Mouse (Mus musculus) left cerebral cortex, adult 11 months (tissue): ENCODE data around the gene Mob1a.
A peak's percentile ranks its signal among the peaks of the same experiment; 100 is the strongest.
"Not testable (repeated sequence)": the region's sequence is repeated elsewhere in the genome, so short reads cannot be mapped to it uniquely, and the experiment has no call there.

Source experiments
- DNase-seq: peaks from one replicate; pipeline ENCODE4 v3.0.0; 2022; ENCODE audit warnings: low spot score

Mob1a gene

GRCm38 (mm10) chr6:83342957-83343356 lies 17.1 kb downstream of the Mob1a start:
- DNase-seq = no peak

GRCm38 (mm10) chr6:83345285-83345684 lies 19.5 kb downstream of the Mob1a start:
- not testable (repeated sequence) for DNase-seq

DNA sequence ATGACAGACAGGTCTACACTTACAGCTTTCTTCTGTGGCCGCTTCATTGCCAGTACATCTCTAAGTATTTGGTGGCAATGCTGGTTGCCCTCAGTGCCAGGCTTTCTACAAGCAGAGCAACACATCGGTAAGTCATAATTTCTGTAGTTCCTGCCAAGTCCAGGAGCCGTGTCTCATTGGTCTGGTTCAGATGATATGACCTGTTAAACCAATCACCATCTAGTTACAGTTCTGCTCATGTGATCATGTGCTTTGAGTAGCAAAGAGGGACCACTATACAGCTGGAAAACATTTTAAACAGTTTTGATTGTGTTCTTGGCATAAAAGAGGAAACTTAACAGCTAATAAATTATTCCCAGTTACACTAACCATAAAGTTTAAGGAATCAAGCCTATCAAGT lies 22.1 kb downstream of the Mob1a start:
- DNase-seq = no peak

GRCm38 (mm10) chr6:83348873-83349272 lies 23.1 kb downstream of the Mob1a start, which contains the start of gene Bola3:
TSS of gene Bola3 (plus strand) at chr6:83349147.
- DNase-seq = no peak

GRCm38 (mm10) chr6:83349274-83349958 lies 23.6 kb downstream of the Mob1a start:
- DNase-seq = peak; percentile 58

- DNase-seq = no peak
Observed at GRCm38 (mm10) chr6:83350172-83350571, 24.4 kb downstream of the Mob1a start.

GRCm38 (mm10) chr6:83350851-83351405 lies 25.1 kb downstream of the Mob1a start:
- no peak for DNase-seq

DNA sequence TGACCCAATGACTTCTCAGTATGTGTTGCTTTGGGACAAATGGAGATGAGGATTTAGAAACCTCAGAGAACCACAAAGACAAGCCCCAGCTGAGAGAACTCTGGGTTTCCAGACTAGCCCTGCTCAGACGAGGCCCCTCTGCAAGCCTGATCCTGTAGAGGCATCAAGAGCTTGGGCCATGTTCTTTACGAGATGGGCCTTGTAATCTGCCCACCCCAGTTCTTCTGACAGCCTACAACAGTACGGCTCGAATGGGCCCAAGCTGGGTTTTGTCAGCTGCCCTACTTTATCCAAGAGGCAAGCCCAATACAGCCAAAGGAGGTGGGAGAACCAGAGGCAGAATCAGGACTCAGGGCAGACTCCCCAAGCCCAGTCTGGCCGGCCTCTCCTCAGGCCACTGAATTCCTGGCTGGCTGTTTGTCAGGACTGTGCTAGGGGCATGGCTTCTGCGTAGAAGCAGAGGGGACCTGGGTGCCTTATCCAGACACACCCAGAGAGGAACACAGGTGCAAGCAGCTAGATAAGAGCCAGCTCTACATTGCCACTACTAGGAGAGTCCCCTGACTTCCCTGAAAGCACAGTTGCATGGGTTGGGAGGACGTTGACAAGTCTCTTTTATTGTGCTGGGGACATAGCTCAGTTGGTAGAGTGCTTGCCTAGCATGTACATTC lies 25.8 kb downstream of the Mob1a start:
- DNase-seq = no peak

- no peak for DNase-seq
Observed at GRCm38 (mm10) chr6:83352666-83353410, 27.0 kb downstream of the Mob1a start.

DNA sequence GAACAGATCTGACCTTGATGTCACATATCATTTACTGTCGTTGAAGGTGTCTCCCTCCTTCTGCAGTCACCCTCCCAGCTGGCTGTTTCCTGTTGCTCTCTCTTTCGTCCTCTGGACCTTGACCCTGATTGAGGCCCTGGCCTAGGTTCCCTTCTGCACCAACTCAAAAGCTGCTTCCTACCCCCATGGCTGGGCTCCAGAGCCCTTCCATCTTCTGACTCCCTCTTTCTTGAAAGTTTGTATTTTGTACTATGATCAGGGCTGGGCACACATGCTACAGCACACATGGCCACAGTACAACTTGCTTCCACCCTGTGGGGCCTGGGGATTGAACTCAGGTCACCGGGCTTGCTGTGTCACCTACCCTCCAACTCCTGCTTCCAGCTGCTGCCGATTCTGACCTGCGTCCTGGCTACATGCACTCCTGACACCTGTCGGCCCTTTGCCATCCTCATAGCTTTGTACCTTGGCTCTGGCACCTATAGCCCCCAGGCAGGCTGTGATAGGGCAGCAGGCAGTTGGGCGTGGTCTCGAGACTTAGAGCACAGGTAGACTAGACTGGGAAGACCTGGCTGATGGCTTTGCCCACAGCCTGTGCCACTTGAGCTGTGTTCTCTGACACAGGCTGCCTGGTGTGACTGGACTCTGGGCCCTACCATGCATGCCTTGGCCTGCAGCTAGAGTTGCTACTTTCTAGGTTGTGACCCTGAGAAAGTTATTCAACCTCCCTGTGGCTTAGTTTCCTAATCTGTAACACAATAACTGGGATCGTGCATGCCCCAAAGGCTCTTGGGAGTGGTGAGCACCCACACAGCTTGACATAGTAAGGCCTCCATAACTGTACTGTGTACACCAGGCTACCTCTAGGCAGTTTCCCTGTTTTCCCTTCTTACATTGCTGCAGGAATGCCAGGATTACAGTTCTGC lies 29.3 kb downstream of the Mob1a start:
- DNase-seq = no peak

DNA sequence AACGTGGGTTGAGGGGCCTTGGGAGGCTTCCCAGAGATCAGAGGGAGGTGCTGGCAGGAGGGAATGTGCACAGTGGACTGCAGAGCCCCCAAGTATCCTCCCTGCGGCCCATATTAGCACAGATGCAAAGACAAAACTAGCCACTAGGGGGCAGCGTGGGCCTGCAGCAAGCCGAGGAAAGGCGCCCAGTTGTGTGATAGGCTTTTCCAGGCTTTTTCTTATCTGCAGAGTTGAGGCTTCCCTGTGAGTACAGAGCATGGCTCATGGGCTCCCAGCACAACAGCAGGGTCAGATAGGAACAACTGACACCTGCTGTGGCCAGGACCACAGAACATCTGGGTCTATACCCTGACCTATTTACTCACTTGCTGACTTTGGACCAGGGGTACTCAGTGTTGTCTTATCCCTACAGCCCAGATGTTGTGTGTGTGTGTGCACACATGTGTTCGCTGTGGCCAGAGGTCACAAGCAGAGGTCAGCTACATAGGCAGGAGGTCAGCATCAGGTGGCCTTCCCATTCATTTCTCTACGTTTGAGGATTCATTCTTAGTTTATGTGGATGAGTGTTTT lies 30.8 kb downstream of the Mob1a start:
- peak; percentile 57 for DNase-seq

DNA sequence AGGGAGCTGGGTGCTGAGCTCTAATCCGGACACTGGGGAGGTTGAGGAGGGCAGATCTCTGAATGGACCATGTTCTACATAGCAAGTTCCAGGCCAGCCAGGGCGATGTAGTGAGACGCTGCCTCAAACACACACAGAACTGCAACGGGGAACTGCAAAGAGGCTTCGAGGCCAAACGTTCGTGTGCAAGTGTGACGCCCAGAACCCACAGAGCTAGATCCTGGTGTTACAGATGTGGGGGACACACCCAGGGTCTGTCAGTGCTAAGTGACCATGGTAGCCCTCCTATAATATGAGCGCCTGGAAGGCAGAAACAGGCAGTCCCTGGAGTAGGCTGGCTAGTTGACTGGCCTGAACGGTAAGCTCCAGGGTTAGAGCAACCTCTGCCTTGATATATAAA lies 31.6 kb downstream of the Mob1a start:
- no peak for DNase-seq

- DNase-seq = no peak
Observed at GRCm38 (mm10) chr6:83361523-83362248, 35.9 kb downstream of the Mob1a start.

DNA sequence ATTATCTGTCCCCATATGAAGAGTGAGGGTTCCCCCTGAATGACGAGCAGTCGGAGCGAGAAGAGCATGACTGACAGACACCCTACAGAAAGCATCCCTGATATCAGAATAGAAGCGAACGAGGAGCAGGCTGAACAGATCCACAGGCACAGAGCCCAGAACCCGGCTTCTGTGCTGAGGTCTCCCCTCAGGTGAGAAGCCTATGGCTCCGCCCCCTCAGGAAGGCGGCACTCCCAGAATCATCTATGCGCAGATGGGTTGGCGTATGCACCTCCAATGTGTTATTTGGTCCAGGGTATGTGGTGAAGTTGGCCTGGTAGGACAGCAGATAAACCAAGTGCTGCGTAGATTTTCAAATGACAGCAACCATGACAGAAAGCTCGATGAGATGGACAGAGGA lies 37.3 kb downstream of the Mob1a start:
- no peak for DNase-seq

- no peak for DNase-seq
Observed at GRCm38 (mm10) chr6:83370316-83370965, 44.6 kb downstream of the Mob1a start.

DNA sequence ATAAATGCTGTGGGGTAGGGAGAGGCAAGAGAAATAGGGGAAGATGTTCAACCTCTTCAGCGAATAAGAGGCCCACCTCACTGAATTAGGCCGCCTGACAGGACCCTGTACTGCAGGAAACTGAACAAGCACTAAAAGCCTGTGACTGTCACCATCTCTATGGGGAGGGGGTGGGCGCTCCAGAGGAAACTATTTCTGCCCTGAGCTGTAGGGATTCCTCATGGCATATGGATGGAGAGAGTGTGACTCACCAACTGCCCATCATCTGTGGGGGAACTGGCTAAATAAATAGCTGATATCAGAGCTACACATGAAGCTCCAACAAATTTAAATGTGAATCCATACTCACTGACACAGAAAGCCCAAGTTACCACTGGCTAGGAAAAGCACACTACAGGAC lies 45.5 kb downstream of the Mob1a start:
- no peak for DNase-seq

DNA sequence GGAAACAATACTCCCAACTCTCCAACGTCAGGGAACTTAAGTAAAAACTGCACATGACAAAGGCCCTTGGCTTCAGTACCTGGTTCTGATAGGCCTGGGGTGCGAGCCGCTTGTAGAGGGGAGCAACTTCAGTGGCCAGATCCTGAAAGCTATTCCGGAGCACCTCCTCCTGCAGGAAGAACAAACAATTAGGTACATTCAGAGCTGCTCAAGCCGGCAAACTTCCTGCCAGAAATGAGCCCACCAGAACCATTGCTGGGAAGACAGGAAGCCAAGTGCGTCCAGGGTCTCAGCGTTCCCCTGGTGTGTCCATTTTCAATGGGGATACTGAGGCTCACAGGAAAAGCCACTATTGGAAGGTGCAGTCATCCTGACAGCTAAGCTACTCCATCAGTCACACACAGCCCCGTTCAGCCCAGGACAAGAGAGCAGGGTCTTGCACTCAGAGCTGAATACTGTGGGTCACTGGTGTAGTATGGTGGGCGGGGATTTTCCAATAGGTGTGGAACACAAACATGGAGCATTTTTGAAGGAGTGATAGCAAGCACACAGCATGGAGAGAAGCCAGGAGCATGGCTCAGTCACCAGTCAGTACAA lies 48.0 kb downstream of the Mob1a start:
- no peak for DNase-seq

DNA sequence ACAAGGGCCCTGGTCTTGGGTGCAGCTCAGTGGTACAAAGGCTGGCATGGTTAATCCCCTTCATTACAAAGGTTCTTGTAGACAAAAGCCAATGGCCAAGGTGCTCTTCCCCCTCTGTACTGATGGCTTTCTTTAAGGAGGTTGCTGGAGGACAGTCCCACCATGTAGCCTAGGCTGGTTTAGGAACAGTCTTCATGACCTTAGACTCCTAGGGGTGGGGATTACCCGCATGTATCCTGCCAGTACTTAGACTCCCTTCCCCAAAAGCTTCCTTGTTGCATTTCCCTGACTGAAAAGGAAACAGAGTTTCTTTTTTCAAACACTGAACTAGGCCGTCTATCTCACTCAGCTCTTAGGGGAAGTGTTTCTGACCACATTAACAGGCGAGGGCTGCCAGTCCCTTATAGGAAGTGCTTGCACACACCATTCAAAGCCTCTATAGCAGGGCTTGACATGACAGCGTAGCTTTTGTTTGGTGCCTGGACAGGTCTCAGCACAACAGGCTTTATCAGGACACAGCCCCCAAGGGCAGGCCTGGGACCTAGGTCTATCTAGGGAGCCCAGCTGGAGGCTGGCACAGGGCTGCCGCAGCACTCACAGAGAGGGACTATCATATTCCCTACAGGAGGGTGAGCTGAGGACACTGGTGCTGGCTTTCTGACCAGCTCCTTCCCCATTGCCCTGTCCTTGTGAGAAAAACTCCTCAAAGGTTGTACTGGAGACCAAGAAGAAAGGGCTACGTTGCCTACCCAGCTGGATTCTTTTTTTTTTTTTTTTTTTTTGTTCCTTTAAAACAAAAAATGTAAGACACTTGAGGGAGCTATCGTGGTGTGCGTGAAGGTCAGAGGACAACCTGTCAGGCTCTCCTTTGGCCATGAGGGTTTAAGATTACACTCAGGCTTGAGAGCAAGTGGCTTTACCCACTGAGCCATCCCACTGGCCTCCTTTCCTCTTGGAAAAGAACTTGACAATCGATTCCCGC lies 56.0 kb downstream of the Mob1a start:
- DNase-seq = no peak
